Mouse (Mus musculus) frontal cortex, adult 2 months (tissue): ENCODE data around the gene Tagap. TPM values are rescaled to one million over a fixed set of nuclear protein-coding genes. Genes with fewer than 3 reads are reported as not detected.
"Not testable (repeated sequence)": the region's sequence is repeated elsewhere in the genome, so short reads cannot be mapped to it uniquely, and the experiment has no call there.

Source experiments
- DNase-seq, 2 experiments: peaks; one replicate each; pipeline ENCODE4 v3.0.0; 2022; ENCODE audit warnings: low spot score in 1 of 2; ENCODE audit errors: extremely low spot score in 1 of 2
- polyA plus RNA-seq: library from polyadenylated mRNA; depleted of rRNA; stranded (reverse); fragments of >200 nt; gene quantifications from 2 replicates; pipeline ENCODE4 v1.2.3, GENCODE M21; 2012

Tagap gene
- polyA plus RNA-seq, 1 experiment = 0.78 TPM

DNA sequence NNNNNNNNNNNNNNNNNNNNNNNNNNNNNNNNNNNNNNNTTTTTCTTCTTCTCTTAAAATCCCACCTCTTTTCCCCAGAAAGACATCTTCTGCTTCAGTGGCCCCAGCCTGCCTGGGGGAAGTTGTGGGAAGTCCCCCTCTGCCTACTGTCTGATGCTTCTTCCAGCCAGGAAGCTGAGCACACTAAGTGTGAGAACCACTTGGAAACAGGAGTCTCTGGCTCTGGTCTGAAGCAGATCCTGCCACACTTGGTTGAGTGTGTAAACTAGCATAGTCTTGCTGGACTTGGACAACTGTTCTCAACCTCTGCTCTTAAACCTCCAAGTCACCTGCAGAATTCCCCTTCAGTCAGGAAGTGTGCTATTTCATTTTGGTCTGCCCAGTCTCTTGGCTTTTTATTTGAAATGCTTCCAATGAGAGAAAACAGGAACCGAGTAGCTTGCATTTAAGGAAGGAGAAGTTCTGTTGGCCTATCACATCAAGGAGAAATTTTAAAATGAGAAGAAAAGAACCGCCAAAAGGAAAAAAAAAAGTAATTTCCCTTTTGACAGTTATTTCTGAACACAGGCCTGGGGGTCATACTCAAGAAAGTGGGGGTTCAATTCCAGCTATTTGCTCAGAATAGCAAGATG lies 11.1 kb upstream of the Tagap start:
- DNase-seq = no peak

DNA sequence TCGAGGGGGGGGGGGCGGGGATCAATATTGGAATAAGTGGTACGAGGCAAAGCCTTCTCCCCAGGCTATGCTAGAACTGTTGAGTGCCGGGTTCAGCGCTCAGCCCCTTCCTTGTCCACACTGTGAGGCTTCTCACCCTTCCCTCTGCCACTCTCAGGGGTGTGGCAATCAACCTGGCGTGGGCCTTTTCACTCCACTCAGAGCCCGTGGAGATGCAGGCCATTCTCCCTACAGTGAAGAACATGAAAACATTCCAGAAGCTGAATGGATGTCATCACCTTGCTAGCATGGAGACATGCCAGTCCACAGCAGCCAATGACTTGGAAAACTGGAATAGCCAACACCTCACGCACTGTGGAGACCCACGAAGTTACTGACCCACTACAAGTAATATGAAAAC lies 10.0 kb upstream of the Tagap start:
- no peak for DNase-seq

DNA sequence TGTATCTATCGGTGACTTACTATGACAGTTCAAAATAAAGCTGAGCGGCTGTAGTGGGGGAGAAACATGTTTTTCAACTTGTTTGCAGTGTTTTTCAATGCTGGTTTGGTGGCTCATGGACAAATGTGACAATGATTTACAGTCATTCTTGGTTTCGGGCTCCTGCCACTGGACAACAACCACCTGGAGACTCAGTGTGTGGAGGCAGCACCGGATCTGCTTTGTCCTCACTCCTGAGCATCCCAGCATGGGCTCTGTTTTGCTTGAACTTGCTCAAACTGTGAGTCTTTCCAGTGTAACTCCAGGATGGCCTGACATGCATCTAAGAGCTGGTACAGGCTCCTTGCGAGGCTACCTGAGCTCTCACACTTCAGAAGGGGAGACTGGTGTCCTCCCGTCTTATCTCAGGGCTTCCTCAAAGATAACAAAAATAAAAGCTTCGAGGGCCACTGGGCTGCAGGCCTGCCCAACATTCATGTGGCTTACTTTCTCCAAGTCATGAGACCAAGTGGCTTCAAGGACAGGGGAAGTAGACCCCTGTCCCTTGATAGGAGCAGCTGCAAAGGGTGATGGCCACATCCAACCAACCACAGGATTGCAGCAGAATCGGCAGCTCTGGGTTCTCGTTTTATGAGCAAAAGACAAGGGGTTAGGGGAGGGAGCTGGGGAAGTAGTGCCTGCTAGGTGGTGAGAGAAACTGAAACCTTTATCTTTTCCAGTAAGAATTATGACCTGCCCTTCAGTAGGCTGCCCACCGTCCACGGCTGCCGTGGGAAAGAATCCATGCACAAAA lies 8.8 kb upstream of the Tagap start:
- no peak for DNase-seq

DNA sequence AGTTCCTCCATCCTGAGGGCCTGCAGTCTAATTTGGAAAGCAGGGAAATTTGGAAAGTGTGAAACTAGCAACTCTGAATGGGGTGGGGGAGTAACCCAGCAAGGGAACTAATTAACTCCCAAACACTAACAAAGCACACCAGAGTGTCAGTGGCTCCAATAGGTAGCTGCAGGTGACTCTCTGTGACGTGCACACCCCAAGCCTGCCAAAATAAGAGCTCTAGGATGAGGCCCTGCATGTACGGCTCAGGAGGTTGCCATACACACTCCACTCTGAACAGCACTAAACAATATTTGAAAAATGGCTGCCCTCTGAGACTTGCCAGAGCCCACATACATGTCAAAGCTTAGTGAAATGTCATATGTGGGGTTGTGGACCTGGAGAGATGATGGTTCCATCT lies 7.4 kb upstream of the Tagap start:
- DNase-seq = no peak

DNA sequence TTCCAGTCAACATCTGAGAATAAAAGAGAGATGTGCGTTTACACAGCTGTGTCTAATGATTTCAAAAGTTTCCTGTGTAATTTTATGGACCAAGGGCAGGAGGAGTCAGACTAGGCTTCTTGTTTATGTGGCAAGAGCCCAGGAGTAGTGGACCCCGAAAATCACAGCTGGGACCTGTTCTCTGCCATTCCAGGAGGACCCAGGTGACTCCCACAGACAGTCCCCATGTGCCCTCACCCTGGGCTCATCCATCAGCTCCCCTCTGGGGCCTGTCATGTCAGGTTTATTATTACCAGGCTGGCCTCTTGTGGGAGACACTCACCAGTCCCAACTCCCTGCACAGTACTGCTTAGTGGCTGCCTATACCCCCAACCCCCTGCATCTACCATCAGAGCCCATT lies 6.6 kb upstream of the Tagap start:
- no peak for DNase-seq

DNA sequence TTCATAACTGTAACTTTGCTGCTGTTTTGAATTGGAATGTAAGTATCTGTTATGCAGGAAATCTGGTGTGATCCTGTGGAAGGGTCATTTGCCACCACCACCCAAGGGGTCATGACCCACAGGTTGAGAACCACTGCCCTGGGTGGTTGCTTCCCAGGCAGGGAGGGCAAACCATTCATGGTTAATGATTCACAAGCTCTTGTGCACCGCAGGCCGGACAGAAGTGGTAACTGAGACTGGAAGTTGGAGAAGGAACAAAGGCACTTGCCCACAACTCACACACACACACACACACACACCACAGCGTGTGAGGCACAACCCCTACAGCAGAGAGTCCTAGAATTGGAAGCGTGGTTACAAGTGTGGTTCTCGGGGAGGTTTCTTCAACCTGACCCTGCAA lies 3.2 kb upstream of the Tagap start:
- no peak for DNase-seq

DNA sequence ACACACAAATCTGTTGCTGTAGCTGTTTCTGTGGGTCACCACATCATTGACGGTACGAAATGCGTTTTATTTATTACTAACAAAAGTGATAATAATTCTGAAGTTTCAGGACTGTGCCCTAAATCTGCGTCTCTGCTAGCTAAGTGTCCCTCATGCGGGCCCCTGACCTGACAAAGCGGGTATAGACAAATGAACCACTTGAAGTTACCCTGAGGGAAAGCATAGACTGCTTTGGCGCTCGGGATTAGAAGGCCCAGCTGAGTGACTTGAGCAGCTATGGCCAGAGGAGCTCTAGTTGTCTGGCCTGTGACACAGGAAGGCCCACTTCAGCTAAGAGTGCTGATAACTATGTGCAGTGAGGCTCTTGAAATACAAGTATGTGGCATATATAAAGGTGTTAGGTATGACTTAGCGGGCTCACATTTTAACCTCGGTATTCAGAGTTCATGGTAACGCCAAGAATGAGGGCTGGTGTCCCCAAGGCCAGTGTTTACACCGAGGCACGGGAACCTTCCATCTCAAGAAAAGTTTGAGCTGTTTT lies 1.5 kb upstream of the Tagap start:
- DNase-seq = no peak

DNA sequence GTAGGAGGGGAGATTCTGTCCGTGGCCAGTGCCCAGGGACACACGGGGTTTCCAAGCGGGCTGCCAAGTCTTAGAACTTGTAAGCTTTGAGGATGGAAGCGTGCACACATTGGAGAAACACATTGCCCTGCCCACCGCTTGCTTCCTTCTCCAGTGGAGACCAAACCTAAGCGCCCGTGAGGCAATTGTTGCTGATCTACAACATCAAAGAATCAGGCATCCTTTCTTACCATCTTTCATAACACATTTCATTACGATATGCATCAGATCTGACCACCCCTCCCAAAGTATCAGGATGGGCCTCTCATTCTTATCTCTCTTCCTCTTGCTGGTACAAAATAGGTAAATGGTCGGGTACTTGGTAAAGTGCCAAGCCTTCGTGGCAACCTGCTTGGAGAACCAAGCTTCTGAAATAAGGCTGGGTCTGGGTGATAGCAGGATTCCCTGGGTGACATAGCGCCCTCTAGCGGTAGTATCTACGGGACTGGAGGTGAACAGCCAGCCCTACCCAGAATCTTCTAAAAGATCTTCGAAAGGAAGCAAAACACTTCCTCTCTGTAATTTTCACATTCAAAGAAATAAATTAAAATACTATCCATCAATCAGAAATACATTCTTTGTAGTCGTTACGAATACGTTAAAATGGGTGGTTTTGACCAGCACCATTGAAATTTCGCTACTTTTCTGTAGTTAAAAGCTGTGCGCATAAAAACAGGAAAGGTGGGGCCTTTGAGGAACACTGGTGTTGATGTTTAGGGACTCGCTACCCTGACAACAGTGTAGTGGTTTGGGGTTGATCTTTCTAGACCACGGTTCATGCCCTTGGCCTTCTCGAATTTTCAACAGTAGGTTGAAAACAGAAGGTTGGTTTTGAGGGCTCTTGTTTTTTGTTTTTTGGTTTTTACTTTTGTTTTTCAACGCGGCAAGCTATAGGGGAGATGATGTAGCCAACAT lies 2.1 kb downstream of the Tagap start:
- DNase-seq = peak in 1 of 2 experiments; percentile 86

DNA sequence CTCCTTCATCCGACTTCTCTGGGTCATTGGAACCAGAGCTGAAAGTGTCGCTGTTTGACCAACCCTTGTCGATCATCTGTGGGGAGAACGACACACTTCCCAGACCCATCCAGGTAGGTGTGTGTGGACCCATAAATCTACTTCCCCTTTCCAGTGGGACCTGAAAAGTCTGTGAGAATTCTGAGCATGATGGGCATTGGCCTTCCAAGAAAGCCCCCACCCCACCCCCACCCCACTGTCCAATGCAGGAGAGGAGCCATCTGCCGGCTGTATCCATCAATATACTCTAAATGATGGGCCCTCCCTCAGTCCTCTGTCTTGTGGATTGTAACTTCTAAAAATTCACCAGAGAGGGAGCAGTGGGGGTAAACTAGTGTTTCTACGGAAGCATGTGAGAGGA lies 2.9 kb downstream of the Tagap start:
- no peak for DNase-seq

DNA sequence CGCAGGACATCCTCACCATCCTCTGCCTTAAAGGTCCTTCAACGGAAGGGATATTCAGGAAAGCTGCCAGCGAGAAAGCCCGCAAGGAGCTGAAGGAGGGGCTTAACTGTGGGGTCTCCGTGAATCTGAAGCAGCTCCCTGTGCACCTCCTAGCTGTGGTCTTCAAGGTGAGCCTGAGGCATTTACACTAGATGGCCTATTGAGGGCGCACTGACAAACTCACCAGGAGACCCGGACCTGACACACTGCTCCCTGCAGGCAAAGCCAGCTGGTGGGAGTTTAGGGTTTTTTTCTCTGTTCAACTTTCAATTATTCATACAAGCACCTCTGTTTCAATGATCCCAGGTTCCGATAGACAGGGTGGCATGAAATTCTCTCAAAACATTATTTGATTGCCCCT lies 3.5 kb downstream of the Tagap start:
- DNase-seq = no peak

DNA sequence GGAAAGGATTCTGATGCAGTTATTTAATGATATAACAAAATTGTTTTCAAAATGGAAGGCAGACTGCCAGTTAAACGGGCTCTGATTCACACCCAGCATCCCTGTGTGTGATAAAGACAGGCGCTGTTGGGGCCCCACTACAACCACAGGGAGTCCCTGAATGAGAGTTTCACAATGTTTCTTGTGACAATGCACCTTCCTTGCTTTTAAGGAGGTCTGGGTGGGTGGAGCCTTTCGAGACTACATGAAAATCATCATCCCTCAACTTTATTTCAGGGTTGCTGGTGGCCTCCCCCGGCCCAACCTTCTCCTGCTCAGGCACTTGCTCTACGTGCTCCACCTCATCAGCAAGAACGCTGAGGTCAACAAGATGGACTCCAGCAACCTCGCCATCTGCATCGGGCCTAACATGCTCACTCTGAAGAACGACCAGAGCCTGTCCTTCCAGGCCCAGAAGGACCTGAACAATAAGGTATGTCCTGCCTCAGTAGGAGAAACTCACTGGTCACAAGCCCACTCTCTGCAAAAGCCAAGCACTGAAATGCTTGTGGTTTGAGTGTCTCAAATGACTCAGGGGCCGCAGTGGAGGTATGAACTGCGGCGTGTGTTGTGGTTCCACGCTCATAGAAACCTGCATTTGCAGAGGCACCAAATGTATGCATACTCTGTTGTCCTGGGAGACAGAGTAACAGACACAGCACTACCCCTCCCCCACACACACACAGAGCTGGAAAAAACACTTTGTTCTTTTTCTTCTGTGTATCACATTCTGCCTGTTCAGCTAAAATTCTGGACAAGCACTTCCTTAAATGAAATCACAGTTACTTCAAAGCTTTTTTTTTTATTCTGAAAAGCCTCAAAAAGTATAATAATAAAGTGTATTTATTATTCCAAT lies 5.5 kb downstream of the Tagap start:
- DNase-seq = no peak

DNA sequence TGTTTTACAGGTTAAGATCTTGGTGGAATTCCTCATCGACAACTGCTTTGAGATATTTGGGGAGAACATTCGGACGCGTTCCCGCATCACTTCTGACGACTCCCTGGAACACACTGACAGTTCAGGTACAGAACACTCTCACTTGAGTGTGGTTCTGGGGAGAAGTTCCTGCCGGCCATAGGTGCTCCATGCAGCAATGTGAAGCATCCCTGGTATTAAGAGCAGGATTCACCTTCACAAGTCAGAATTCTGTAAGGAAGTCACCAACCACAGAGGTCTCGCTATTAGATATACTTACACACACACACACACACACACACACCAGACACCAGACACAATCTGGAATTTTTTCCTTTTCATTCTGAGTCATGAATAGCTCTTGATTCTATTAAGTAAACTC lies 6.3 kb downstream of the Tagap start:
- not testable (repeated sequence) for DNase-seq

DNA sequence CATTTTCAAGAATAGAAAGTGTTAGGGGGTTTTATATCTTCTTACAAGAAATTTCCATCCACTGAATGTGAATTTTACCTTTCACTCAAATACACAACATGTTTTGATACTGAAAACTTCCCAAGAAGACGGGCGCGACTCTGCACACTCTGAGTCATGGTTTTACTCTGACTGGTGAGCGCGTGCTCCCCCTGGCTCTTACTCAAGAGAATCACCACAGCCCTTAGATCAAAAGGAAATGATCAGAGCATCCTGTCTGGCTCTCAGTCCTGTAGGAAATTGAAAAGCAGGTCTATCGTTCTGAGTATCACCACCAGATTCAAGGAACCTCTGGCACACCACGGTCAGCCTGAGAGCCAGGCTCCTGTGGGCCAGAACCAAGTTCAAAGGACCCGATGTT lies 13.8 kb downstream of the Tagap start:
- DNase-seq = peak; percentile 23 to 67

DNA sequence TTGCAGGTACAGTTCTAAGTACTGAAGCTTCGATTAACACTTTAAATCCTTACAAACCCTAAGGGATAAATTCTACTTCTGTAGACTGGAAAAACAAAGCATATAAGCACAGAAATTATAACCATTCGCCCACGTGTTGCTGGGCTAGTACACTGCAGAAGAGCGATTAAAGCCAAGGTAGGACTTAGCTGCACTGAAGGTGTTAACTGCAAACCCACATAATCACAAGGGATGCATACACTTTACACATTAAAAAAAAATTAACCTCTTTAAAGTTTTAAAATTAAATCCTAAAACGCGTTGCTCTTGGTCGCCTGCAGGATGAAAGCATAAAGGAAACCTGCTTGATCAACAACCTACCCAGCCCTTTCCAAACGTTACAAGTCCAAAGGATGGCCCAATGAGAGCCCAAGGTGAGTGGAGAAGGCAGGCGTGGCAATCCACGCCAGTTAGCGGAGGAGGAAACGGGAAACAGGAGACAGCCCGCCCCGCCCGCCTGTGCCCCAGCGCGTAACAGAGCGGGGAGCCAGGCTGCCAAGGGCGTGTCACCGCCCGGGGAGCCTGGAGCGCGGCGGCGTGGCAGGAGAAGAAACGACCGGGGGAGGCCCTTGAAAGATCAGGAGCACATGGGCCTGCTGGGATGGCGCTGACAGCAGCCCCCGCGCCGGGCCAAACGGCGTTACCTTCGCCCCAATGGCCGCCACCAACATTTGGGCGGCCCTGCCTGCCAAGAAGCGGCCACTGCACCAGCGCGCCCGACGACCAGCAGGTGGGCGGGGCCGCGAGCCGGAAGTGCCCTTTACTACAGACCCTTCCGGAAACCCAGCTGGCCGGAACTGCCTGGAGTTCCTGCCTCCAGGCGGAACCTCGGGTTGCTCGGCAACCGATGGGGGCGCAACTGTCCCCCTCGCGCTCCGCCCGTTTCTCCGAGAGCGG lies 19.6 kb downstream of the Tagap start, which contains the start of gene Rsph3a:
Gene Rsph3a, plus strand, starts transcription at position 498 of the 936 bp plus-strand sequence.
- DNase-seq = peak; percentile 58 to 84

DNA sequence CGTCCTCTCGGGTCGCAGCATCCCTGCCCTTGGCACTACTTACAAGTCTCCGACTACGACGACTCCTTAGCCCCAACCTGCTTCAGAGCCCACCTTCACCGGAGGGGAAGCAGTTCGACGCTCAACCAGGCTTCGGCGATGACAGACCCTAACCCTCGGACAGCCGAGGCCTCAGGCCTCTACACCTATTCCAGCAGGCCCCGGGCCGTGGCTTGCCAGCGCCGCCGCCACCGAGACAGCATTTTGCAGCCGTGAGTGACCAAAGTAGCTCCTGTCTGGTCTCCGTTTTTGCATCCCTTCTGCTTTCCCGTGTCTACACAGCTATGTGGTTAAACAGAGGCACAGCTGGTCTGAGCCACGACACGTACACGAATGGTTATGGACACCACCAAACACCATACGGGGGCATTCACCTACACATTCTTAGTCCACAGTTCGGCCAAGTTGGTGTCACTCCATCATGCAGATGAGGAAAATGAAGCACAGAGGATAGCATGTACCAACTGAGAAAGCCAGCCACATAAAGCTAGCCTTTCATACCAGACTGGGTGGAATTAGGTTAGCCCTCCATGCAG lies 20.3 kb downstream of the Tagap start:
- DNase-seq = not testable (repeated sequence)

DNA sequence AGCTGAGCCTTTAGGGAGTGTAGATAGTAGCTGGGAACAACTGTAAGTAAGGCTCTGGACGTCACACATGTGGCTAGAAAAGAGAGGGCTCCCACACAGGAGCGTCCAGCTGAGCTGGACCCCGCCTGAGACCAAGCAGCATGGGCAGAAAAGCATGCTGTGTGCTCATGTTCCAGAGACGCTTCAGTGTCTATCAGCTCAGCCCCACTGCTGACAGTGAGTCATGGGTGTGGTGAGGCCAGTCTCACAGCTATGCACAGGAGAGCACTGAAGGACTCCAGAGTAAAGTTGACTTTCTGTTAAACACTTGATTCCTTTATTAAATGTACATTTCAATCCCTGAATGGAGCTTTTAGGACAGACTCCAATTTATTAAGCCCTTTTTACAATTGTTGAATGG lies 25.5 kb downstream of the Tagap start:
- DNase-seq = not testable (repeated sequence)

DNA sequence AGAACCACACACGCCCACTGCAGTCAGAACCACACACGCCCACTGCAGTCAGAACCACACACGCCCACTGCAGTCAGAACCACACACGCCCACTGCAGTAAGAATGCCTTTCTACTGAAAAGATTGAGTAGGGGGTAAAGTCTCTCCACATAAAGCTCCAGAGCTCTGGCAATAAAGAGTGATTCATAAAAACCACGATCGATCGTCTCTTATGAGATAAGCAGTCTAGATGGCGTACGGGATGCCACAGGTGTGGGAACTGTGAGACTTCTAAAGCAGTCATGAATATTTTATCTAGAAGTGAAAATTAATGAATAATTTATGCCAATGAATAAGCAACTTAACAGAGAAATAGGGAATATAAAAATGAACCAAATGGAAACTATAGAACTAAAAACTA lies 31.4 kb downstream of the Tagap start:
- DNase-seq = not testable (repeated sequence)

DNA sequence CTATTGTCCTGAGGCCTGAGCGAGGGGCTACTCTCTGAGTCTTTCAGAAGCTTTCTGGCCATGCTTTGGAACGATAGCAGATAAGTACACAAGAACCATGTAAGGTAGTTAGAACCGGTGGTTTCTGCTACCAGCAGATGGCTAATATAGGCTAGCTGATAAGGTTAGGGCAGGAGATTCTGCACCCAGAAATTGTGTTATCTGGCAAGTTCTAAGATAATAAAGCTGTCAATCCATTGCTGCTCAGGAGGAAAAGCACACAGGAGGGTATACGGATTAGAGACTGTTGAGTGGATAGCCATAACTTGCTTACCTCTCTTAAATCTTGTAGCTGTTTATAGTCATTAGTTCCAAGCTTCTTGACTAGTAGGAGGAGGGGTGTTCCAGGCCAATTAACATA lies 37.5 kb downstream of the Tagap start:
- not testable (repeated sequence) for DNase-seq
